Comparison of ENCODE assay signal across 9 mouse cellular contexts in the genomic region with DNA sequence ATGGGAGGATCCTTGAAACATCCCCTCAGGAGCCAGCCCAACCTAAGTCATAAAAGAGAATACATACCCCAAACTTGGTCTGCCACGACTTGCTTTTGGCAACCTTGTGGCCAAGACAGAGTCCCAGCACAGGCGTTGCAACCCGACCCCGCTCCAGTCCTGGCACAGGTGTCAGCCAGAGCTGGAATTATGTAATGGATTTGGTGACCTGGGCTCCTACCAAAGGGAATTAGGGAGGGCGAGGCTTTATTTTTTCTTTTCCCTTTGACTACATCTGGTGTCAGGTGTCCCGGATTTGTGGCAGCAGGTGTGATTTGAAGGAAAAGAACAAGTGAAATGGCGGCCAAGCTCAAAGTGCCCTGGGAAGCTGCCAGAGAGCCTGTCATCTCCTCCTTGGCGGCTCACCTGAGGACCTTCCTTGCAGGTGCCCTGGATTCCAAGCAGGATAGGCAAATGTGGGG.
DNase-seq lines count a peak whose midpoint lies in the region; ATAC-seq and TF ChIP-seq lines count a peak whose summit lies in the region.
"Had no signal": no experiment of that assay in that cellular context is flagged by ENCODE, and none has a peak within 500 bp of the region (broad histone marks: within the 10 kb centered on the region; RNA-seq: fewer than 3 reads in every experiment).

No protein-coding gene starts in this region.

- H3K27ac ChIP-seq in forebrain, embryonic 11.5 days (ENCODE audit: low read depth, low read length), result peak overlapping the region; percentile 100
- peak overlapping the region; percentile 99 for H3K27ac ChIP-seq in olfactory bulb, adult 2 months (ENCODE audit: insufficient read depth, low read depth, low read length)
- H3K27ac ChIP-seq: liver, embryonic 14.5 days had no signal

- intact Hi-C loops in heart, postnatal 25 days (cut with DNase I), result loop anchor here (2.0 kb wide), 1 partner anchor 632 kb away; no protein-coding TSS in a partner anchor

- 2% methylated on average over 8 of the region's 8 CpGs for WGBS in forebrain, embryonic 11.5 days
- WGBS in olfactory bulb, adult 2 months, result 4% methylated on average over 8 of the region's 8 CpGs

- H3K36me3 ChIP-seq in forebrain, embryonic 11.5 days (ENCODE audit: control insufficient read depth, insufficient read depth, low read length), result no peaks in the 10 kb centered on the region

- peak; percentile 95 for DNase-seq in cerebellum, postnatal 10 days
- peak; percentile 74 for DNase-seq in forebrain, embryonic 11.5 days (ENCODE audit: low spot score)
- peak; percentile 11 to 33 for DNase-seq in left cerebral cortex, adult 9 months (ENCODE audit: low spot score in 2 of 2)
- no peak for DNase-seq in urinary bladder, postnatal 25 days (ENCODE audit: low spot score)
- DNase-seq in ovary, postnatal 14 days (ENCODE audit: low spot score), result no peak
- DNase-seq in heart, postnatal 25 days (ENCODE audit: low spot score), result no peak

- peaks cover 8% of the 10 kb centered on the region; the same call in 1 of the 2 replicates for H3K4me1 ChIP-seq in forebrain, embryonic 11.5 days (replicated peaks; ENCODE audit: control insufficient read depth, insufficient read depth, low read length)
- peaks cover 4% of the 10 kb centered on the region; the same call in 1 of the 2 replicates for H3K4me1 ChIP-seq in olfactory bulb, adult 2 months (ENCODE audit: control insufficient read depth, insufficient read depth, low read length)

- H3K4me3 ChIP-seq in forebrain, embryonic 11.5 days (ENCODE audit: low read depth, low read length), result peak overlapping the region; percentile 85
- peak overlapping the region; percentile 83 for H3K4me3 ChIP-seq in olfactory bulb, adult 2 months (ENCODE audit: insufficient read depth, low read depth, low read length)

- H3K9me3 ChIP-seq in forebrain, embryonic 11.5 days (ENCODE audit: control insufficient read depth, low read length), result no peaks in the 10 kb centered on the region

- peaks cover 8% of the 10 kb centered on the region; the same call in 1 of the 2 replicates for H3K27me3 ChIP-seq in forebrain, embryonic 11.5 days (ENCODE audit: control insufficient read depth, insufficient read depth, low read length)

- H3K4me2 ChIP-seq in forebrain, embryonic 11.5 days (ENCODE audit: low read depth, low read length, severe bottlenecking), result peak overlapping the region; percentile 75

- no peak for TF ChIP-seq CTCF in olfactory bulb, adult 2 months (IDR thresholded peaks at IDR 0.05; ENCODE audit: insufficient read depth, low read depth, low read length)

- no peak for ATAC-seq in forebrain, embryonic 11.5 days (replicated peaks; ENCODE audit: low FRiP score)
- ATAC-seq: Patski had no signal

- TF ChIP-seq POLR2A in olfactory bulb, adult 2 months (IDR thresholded peaks at IDR 0.05; ENCODE audit: insufficient read depth, low read depth, low read length), result no peak

- peak overlapping the region; percentile 100 for H3K9ac ChIP-seq in forebrain, embryonic 11.5 days (ENCODE audit: low read length)
- H3K9ac ChIP-seq: liver, embryonic 14.5 days had no signal

Comparison
In these comparisons a context has a peak if more than half of its experiments do, and no peak if none do; other contexts are left out.
1. DNase-seq: peak in cerebellum, postnatal 10 days (2 of 2), forebrain, embryonic 11.5 days (single experiment) and left cerebral cortex, adult 9 months (2 of 2); none in urinary bladder, postnatal 25 days (single experiment), ovary, postnatal 14 days (single experiment) and heart, postnatal 25 days (single experiment).